Mouse (Mus musculus) heart, adult 8-10 months (tissue): Measurements from ENCODE around the gene Adgrf5. TPM values are rescaled to one million over a fixed set of nuclear protein-coding genes. Genes with fewer than 3 reads are reported as not detected.
"Not testable (repeated sequence)": the region's sequence is repeated elsewhere in the genome, so short reads cannot be mapped to it uniquely, and the experiment has no call there.

Source experiments
- DNase-seq: peaks from one replicate; pipeline ENCODE4 v3.0.0; 2022; ENCODE audit warnings: low spot score
- total RNA-seq, 4 experiments: library from RNA; stranded (reverse); gene quantifications; 2 replicates each; pipeline ENCODE4 v1.2.4; 2022

Adgrf5 gene
- total RNA-seq, 4 experiments from 2014 or later = 195 to 206 (median 199) TPM

DNA sequence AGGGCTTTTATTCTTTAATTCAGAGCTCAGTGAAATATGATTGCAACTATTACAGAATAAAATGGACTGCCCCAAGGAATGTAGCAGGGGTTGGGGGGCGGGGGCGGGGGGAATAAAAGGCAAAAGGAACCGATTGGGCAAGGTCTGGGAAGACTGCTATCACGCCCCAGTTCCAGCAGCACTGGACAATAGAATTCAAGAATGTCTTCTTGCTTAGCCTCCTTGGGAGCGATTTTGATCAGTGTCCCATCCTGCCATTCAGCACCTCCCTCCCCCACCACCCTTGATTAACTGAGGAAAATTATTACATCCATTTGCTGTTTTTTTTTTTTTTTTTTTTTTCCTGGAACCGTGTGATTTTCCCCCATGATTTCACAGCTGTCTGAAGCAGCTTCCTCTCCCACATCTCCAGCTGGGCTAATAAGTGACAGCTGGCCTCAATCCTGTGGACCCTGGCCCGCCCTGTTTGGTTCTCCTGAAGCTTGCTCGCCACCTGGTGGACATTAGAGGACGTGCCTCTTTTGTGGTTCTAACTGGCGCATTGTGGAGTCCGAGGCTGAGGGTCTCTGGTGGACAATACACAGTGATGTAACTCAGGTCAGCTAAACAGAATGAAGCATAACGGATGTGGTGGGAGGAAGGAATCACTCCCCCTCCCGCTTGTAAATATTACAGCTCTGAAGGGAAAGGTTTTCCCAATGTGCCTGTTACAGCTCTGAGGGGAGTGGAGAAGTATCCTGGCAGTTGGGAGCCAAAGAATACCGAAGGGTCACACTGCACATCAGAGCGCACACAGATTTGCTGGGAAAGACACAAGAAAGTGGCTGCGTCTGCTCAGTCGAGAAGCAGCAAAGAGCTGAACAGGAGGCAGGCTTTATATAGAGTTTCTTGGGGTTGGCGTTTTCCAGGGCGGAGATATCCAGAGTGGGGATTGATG lies 100.3 kb downstream of the Adgrf5 start:
- peak; percentile 79 for DNase-seq

DNA sequence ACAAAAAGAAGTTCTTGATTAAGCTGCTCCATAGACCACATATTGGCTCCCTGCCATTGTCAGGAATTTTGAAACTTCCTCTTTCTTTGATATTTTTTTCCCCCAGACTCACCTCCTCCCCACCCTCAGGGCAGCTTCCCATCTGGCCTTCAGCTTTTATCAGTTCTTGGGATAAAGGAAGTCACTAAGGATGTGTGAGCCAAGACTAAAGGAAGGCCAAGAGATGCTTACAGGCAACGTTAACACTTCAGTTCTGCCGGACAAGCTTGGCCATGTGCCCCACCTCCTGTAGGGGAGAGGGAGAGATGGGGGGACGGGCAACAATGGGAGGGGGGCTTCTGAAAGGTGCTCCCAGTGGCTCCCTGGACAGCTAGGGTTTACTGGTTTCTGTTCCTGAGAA lies 109.8 kb downstream of the Adgrf5 start:
- peak; percentile 26 for DNase-seq

DNA sequence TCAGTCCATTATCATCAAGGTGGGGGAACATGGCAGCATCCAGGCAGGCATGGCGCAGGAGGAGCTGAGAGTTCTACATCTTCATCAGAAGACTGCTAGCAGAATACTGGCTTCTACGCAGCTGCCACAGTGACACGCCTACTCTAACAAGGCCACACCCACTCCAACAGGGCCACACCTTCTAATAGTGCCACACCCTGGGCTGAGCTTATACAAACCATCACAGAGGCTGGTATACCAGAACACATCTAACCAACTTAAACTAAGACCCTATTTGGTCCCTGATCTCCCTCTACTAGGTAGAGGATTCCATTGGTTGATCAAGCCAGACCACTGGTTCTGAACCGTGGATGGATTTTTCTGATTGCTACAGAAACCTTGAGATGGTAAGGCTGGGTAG lies 112.3 kb downstream of the Adgrf5 start:
- no peak for DNase-seq

DNA sequence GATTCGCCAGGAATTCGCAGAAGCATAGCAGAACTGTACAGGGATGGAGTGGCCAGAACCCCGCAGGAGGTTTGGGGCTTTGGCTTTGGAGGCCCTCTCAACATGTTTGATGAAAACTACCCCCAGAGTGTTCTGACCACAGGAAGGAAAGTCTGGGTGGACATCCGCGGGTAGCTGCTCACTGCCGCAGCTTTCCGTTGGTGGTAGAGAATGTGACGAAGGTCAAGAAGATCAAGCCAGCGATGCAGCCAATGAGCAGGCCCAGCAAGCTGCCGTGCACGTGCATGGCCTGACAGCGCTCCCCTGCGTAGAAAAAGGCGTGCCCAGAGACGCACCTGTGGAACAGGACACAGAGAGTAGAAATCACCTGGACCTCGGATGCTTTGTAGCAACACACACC lies 114.5 kb downstream of the Adgrf5 start:
- DNase-seq = no peak

DNA sequence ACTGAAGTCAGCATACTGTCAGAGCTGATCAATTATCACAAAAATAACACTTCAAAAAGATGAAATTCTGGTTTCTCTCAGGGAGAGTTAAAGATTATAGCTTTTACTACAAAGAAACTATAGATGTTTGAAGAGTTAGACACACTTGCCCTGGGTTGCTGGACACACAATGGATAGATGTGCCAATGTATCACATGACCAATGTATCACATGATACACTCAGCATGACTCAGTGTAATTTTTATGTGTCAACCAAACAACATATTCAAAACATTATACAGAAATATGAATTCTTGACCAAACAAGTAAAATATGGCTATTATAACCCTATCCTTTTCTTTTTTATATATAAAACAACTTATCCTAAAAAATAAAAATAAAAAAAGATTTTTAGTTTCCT lies 117.4 kb downstream of the Adgrf5 start:
- no peak for DNase-seq

DNA sequence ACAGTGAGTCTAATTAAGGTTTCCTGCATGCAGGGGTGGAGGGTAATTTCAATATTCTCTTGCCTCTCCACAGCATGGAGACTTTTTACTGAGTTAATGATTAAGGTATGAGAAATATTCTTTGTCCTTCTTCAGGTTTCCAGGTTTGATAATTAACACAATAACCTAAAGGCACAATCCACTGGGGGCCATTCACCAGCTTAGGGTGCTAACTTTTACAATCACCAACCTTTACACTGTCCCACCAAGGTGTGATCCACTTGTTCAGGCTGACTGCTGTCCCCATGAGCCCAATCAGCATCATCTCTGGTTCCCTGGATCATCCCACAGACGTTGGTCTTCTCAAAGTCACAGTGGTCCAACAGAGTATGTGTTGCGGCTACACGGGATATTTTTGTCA lies 125.7 kb downstream of the Adgrf5 start:
- no peak for DNase-seq

DNA sequence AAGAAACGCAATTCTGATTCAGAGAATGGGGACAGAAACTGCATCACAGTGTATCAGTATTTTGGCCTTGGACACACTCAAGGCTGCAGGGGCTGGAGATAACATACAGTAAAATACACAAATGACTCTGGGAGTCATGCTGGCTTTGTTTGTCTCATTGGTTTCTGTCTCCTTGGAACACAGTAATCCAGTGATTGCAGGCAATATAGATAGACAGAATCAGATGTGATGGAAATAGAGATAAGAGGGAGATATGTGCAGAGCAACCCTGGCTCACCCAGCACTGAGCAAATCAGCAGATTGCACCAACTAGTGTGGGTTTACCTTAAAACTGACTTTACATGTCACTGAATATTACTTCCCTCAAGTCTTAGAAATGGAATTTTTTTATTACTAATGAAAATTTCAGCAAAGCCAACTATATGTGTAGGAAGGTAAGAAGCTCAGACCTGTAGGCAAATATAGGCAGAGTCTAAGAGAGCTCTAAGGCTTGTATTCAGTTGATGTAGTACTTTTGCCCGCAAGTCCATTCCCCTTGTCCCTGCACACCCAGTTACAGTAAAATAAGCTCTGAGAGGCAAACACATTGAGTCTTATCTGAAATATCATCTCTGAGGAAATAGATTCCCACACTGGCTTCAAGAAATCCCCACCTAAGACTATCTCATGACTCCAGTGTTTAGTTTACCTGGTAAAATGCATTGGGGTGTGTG lies 128.3 kb downstream of the Adgrf5 start:
- no peak for DNase-seq

DNA sequence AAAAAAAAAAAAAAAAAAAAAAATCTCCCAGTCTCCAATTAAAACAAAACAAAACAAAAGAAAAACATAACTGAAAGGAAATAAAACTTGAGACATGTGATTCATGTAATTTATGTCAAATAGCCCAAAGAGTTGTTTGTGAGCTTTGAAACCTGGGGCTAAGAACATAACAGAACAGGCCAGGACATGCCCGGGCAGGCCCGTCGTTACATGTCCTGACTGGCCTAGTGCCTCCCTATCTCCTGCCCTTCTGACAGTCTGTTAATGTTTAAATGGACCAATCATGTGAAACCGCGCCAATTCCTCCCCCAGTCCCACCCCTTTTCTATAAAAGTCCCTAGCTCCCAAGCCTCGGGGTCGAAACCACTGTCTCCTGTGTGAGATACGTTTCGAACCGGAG lies 130.1 kb downstream of the Adgrf5 start:
- DNase-seq = not testable (repeated sequence)

DNA sequence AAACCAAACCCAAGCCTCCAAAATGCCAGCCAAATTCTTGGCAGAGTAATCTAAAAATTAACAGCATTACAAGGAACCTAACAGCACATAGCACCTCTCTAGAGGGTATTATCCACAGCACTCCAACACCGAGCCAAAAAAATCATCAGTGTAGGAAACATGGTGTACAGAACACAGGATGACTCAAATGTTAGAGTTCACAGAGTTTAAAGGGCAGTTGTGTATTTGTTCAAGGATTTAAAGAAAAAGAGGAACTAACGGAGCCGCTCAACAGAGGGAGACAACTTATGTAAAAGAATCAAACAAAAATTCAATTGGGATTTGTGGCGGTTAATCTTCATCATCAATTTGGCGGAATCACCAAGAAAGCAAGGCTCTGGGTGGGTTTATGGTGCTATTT lies 135.3 kb downstream of the Adgrf5 start:
- no peak for DNase-seq

DNA sequence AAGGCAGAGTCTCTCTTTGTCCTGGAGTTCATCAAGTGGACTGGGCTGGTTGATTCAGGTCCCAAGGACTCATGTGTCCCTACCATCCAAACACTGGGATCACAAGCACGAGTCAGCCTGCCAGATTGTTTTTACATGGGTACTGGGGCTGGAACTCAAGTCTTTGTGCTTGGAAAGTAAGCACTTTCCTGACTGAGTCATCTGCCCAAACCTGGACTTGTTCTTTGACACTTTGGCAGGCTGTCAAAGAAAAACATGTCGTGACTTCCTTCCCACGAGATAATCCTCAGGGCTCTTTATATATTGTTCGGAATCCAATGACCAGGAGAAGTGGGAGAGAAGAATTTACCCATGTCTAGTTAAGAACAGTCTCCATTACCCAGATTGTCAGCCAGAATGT lies 137.3 kb downstream of the Adgrf5 start:
- no peak for DNase-seq

DNA sequence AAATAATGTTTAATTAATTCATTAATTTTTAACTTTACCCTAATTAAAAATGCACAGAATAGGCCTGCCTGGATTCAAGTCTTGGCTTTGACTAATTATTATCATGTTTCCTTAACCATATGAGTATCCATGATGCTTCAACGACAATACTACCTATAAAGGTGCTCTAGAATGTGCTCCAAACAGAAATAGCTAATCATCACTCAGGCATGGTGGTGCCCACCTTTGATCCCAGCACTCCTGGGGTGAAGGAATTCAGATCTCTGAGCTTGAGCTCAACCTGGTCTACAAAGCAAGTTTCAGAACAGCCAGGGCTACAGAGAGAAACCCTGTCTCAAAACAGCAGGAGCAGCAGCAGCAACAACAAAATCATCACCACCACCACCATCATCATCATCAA lies 140.3 kb downstream of the Adgrf5 start:
- DNase-seq = no peak

DNA sequence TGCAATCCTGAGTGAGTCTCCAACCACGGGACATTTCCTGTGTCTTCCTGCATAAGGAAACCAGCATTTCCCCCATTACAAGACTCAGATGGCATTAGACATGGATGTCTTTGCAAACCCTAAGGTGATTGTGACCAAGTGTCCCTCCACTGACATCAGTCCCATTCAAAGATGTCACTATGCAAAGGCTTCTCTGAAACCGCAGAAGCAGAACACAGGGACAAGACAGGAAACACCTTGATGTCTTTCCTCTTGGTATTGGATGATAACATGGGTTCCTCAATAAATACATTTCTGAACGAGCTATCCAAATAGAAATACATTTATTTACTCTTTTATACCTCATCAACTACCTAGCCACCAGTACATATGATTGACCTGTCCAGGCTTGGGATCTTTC lies 141.0 kb downstream of the Adgrf5 start:
- DNase-seq = no peak

DNA sequence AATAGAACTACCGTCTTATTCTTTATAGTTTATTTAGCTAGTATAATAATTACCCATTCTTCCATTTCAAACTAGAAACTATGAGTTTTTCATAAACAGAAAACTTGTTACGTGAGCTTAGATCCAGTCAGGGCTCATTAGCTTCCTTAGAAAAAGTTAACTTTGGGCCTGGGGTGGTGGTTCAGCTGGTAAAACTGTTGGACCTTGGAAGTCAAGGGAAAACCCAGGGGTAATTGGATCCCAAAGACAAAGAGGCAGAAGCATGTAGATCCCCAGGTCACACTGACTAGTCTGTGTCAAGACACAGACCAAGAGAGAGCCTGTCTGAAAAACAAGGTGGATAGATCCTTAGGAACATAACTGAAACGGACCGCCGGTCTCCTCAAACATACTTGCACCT lies 141.4 kb downstream of the Adgrf5 start:
- no peak for DNase-seq

DNA sequence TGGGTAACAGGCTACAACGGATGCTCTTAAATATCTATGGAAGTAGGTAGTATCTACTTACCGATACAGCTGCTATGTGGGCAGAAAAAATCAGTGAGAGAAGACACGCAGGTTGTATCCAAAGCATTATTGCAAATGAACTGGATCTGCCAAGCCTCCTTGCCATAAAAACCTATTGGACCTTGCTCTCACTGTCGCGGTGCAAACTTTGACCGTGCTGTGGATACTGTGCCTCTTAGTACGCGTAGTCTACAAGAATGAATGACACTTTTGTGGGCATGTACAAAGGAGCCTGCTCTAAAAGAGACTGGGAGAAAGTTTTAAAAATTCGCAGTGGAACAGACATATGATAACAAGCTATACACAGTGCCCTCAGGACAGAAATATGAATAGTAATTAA lies 142.3 kb downstream of the Adgrf5 start, which contains the start of gene Mep1a:
Mep1a (minus strand) TSS at position 221 of the 400 bp plus-strand sequence.
- no peak for DNase-seq

DNA sequence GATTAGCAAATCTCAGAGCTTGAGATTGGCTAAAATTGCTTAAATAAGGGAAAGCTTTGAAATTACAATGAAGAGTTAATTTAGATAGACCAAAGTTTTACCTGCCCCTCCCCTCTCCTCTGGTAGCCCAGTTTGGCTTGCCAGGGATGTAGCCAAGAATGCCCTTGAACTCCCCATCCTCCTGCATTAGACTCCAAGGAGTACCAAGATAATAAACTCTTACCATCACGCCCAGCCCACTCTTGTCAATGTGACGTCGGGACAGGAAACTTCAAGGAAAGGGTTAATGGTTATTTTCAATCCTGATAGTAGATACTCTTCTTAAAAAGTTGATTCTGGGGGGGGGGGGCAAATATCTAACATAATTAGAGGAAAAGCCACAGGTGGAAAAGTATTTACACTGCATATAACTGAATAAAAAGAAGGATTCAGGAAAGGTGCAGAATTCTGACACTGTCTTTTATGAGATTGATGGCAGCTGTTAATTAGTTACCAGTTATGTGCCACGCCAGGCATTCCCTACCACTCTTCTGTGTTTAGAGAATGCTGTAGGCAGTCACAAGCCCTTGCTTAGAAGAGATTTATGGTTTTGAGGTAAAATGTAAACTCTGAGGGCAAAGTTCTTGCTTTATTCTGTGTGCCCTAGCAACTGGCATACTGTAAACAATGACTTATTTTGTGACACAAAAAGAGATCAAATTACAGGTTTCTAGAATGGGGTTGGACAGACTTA lies 143.8 kb downstream of the Adgrf5 start:
- no peak for DNase-seq

DNA sequence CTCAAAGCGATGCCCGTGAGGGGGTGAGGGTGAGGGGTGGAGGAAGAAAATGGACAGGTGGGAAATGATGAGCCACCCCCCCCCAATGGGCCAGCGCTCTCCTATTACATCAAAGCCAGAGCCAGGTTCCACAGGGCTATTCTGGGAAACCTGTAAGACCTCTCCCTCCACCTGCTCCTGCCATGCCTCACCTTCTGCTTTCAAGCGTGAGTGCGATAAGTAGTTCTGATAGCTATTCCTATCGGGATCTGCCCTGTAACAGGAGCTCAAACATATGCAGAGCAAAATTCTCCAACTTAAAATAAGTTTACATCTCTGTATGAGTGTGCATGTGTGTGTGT lies 144.3 kb downstream of the Adgrf5 start:
- DNase-seq = no peak

Other genes starting within 250 kb of the Adgrf5 start
- not detected for gene Adgrf1, start 90.1 kb upstream of the Adgrf5 start, total RNA-seq
- gene Mep1a, start 142.4 kb downstream of the Adgrf5 start, total RNA-seq = not detected
- gene Ankrd66, start 183.2 kb downstream of the Adgrf5 start, total RNA-seq = not detected
- gene Pla2g7, start 207.6 kb downstream of the Adgrf5 start, total RNA-seq = 1 to 10 TPM; 4.5 to 6.1 (median 5.6) TPM